Mouse (Mus musculus): Measurements from ENCODE around the gene Abtb2.

Abtb2 gene

GRCm38 (mm10) chr2:103622950-103623349 is 56.8 kb downstream of the Abtb2 start:
- DNase-seq, result no peak

- DNase-seq, result no peak
These were observed 59.3 kb downstream of the Abtb2 start for GRCm38 (mm10) chr2:103625349-103625932.

GRCm38 (mm10) chr2:103627101-103627500 is 61.0 kb downstream of the Abtb2 start:
- DNase-seq, result no peak

- no peak for DNase-seq
These were observed 63.8 kb downstream of the Abtb2 start for GRCm38 (mm10) chr2:103629956-103630355.

- DNase-seq, result no peak
These were observed 65.2 kb downstream of the Abtb2 start for GRCm38 (mm10) chr2:103631293-103631717.

GRCm38 (mm10) chr2:103632136-103632925 is 66.2 kb downstream of the Abtb2 start:
- DNase-seq, result no peak

GRCm38 (mm10) chr2:103632926-103633250 is 66.8 kb downstream of the Abtb2 start:
- no peak for DNase-seq

- DNase-seq, result no peak
These were observed 69.8 kb downstream of the Abtb2 start for GRCm38 (mm10) chr2:103635731-103636487.

GRCm38 (mm10) chr2:103637385-103637784 is 71.3 kb downstream of the Abtb2 start:
- no peak for DNase-seq

GRCm38 (mm10) chr2:103637943-103638342 is 71.8 kb downstream of the Abtb2 start:
- DNase-seq, result no peak

- no peak for DNase-seq
These were observed 73.6 kb downstream of the Abtb2 start for GRCm38 (mm10) chr2:103639701-103640100.

GRCm38 (mm10) chr2:103640861-103641260 is 74.8 kb downstream of the Abtb2 start:
- DNase-seq, result no peak

GRCm38 (mm10) chr2:103643584-103644211 is 77.6 kb downstream of the Abtb2 start:
- DNase-seq, result peak; percentile 23

- no peak for DNase-seq
These were observed 78.3 kb downstream of the Abtb2 start for GRCm38 (mm10) chr2:103644418-103644817.

GRCm38 (mm10) chr2:103650314-103650879 is 84.3 kb downstream of the Abtb2 start:
- DNase-seq, result no peak

GRCm38 (mm10) chr2:103652121-103652520 is 86.0 kb downstream of the Abtb2 start:
- DNase-seq, result no peak

GRCm38 (mm10) chr2:103655037-103655436 is 88.9 kb downstream of the Abtb2 start:
- DNase-seq, result no peak

- no peak for DNase-seq
These were observed 89.9 kb downstream of the Abtb2 start for GRCm38 (mm10) chr2:103656028-103656427.

- DNase-seq, result no peak
These were observed 93.1 kb downstream of the Abtb2 start for GRCm38 (mm10) chr2:103659167-103659566.

GRCm38 (mm10) chr2:103659648-103660556 is 93.8 kb downstream of the Abtb2 start:
- DNase-seq, result no peak

- no peak for DNase-seq
These were observed 95.6 kb downstream of the Abtb2 start for GRCm38 (mm10) chr2:103661696-103662095.

- DNase-seq, result peak; percentile 15
These were observed 96.0 kb downstream of the Abtb2 start for GRCm38 (mm10) chr2:103662121-103662520.

Data from cerebellum, adult 9-11 months (tissue).